Mouse (Mus musculus) bone marrow, adult 2 months (tissue): ENCODE results near the gene Gabrp.

Experiments
- CTCF ChIP-seq: fragments of 200-500 bp; IDR thresholded peaks from 2 replicates; pipeline ENCODE4 v1.5.1; 2011; ENCODE audit warnings: low read length, control low read depth; ENCODE audit not compliant: control insufficient read depth, insufficient read depth
- POLR2A ChIP-seq: fragments of 200-500 bp; IDR thresholded peaks from 2 replicates; pipeline ENCODE4 v1.6.1; 2011; ENCODE audit warnings: low read depth, mild to moderate bottlenecking, control low read depth, low read length, borderline replicate concordance; ENCODE audit not compliant: control insufficient read depth

DNA sequence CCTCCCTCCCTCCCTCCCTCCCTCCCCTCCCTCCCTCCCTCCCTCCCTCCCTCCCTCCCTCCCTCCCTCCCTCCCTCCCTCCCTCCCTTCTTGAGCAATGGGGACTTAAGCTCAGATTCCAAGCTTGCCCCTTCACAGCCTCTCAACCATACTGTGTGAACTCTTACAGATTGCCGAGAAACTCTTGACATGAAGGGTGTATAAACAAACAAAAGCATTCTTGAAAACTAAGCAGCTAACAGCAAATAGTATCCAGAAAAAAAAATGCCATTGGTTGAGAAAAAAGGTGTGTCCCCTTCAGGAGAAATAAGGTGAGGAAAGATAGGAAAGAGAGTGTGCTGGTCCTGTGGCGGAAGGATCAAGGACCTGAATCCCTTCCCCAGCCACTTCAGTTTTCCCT is 24.4 kb upstream of the Gabrp start:
- no peak for TF ChIP-seq CTCF
- no peak for TF ChIP-seq POLR2A
